Mouse (Mus musculus) testis, adult 2 months (tissue): ENCODE data around the gene Cfdp1.

Experiments
- CTCF ChIP-seq: fragments of 200-500 bp; IDR thresholded peaks from 2 replicates; pipeline ENCODE4 v1.5.1; 2012; ENCODE audit warnings: low read depth, mild to moderate bottlenecking, inconsistent platforms, low read length, moderate library complexity; ENCODE audit not compliant: control insufficient read depth, insufficient read depth, insufficient replicate concordance
- POLR2A ChIP-seq: fragments of 200-500 bp; IDR thresholded peaks from 2 replicates; pipeline ENCODE4 v1.6.1; 2012; ENCODE audit warnings: low read depth, mild to moderate bottlenecking, inconsistent platforms, low read length, moderate library complexity; ENCODE audit not compliant: control insufficient read depth

DNA sequence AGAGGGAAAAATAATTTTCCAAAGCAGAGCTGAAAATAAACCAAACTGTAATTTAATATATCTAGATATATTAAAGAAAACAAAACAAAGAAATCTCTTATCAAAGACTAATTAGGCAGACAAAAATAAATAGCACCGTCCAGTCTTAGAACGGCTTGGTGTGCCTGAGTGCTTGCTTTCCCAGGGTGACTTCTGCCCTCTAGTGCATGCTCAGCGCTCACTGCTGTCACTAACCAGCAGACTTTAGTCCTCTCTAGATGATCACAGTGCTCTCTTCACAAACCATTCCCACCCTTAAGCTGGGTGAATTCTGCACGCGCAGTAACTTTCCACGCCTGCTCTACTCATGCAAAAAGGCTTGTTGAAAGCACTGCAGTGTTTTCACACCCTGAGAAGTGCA lies 28.9 kb downstream of the Cfdp1 start:
- TF ChIP-seq CTCF (peak; percentile 39; the same call in 1 of the 2 replicates), POLR2A (no peak)
